ENCODE assay signal across 17 mouse cellular contexts in genomic region chr7:74575678-74576077, GRCm38 (mm10). TPM values are rescaled to one million over a fixed set of nuclear protein-coding genes. Genes with fewer than 3 reads are reported as not detected.
A peak's percentile ranks its signal among the peaks of the same experiment; 100 is the strongest.
DNase-seq lines count a peak whose midpoint lies in the region.
"Had no signal": no experiment of that assay in that cellular context is flagged by ENCODE, and none has a peak within 500 bp of the region (broad histone marks: within the 10 kb centered on the region; RNA-seq: fewer than 3 reads in every experiment).

No protein-coding gene starts in this region.

- intact Hi-C loops in heart, postnatal 25 days (cut with DNase I), result no loop called here

- DNase-seq in cerebellum, postnatal 10 days, result peak; percentile 11 to 22
- DNase-seq in cerebellum, adult 11 months, result no peak
- peak; percentile 13 to 14 for DNase-seq in cerebellum, postnatal 14 days
- no peak for DNase-seq in cerebellum, adult 8-10 months
- DNase-seq in heart, adult 11 months, result peak; percentile 58
- no peak for DNase-seq in heart, postnatal 25 days (ENCODE audit: low spot score)
- peak; percentile 26 for DNase-seq in lung, postnatal 10 days
- no peak for DNase-seq in lung, postnatal 25 days (ENCODE audit: low spot score)
- DNase-seq: adrenal gland, adult 2 months; adrenal gland, adult 8-10 months; adrenal gland, postnatal 10 days; adrenal gland, postnatal 14 days; adrenal gland, postnatal 25 days; adrenal gland, postnatal 36 days; B cell, adult 2 months; cerebellum, adult 11-12 months; cerebellum, adult 18-20 months had no signal

RNA-seq across cellular contexts. Expression of gene Slco3a1, which starts 21.1 kb away (rescaled TPM):
- total RNA-seq in heart, postnatal 25 days (2021), result 100 to 1,000 TPM in 1 of 2 experiments, 10 to 100 TPM in 1; 95.3 to 105 TPM

Comparison
In these comparisons a context has a peak if more than half of its experiments do, and no peak if none do; other contexts are left out.
1. DNase-seq: peak in cerebellum, postnatal 10 days (2 of 2), cerebellum, postnatal 14 days (2 of 2), heart, adult 11 months (single experiment) and lung, postnatal 10 days (single experiment); none in cerebellum, adult 11 months (single experiment), cerebellum, adult 8-10 months (single experiment), heart, postnatal 25 days (single experiment) and lung, postnatal 25 days (single experiment).